Mouse (Mus musculus) adrenal gland, postnatal 10 days (tissue): ENCODE results near the gene Tubb1. TPM values are rescaled to one million over a fixed set of nuclear protein-coding genes. Genes with fewer than 3 reads are reported as not detected.

ENCODE experiments used
- DNase-seq: peaks from one replicate; pipeline ENCODE4 v3.0.0; 2021; ENCODE audit warnings: mixed read lengths
- long read RNA-seq, 2 experiments: library from polyadenylated mRNA; stranded (forward); transcript quantifications; one replicate each; pipeline ENCODE4 v2.0.0; 2021
- total RNA-seq, 2 experiments: library from RNA; stranded (reverse); gene quantifications; 2 replicates each; pipeline ENCODE4 v1.2.3; 2021

The Tubb1 gene
- 1 to 10 TPM; 1.0 to 1.3 TPM for total RNA-seq
- long read RNA-seq, experiment 1, partial matches to known transcripts = 0 of 1 reads
- long read RNA-seq, experiment 1, other reads (novel, unspliced or antisense) = 0 of 1 reads
- long read RNA-seq, experiment 2, partial matches to known transcripts = 0 of 1 reads
- long read RNA-seq, experiment 2, other reads (novel, unspliced or antisense) = 0 of 1 reads

DNA sequence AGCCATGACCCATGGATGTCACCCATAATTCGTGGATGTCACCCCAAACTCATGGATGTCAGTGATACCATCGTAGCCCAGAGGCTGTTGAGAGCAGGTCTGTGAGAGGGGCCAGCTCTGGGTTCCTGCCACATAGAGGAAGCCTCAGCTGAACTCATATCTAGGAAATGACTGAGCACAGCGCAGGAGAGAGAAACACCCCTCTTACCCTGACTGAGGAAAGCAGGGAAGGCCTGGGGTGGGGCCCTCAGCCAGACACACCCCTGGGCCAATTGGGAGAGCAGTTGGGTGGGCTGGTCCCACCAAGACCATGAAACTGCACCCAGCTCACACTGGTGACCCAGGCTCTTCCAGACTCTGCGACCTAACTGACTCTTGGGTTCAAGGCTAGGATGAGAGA lies at the start of gene Tubb1:
Gene Tubb1, plus strand, starts transcription at position 343 of the 400 bp plus-strand sequence.
- DNase-seq = no peak

DNA sequence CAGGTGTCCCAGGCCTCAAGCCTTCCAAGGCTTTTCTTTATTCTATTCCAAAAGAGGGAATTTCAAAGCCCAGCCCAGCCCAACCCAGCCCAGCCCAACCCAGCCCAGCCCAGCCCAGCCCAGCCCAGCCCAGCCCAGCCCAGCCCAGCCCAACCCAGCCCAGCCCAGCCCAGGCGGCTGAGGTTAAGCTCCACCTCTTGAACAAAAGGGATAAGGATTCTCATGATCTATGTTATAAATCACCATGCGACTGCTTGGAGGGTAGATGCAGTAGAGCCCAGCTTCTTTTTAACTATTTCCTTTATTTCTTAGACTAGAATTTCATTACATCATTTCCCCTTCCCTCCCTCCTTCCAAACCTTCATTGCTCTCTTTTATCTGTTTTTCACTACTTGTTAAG lies 40.3 kb upstream of the Tubb1 start:
- no peak for DNase-seq

DNA sequence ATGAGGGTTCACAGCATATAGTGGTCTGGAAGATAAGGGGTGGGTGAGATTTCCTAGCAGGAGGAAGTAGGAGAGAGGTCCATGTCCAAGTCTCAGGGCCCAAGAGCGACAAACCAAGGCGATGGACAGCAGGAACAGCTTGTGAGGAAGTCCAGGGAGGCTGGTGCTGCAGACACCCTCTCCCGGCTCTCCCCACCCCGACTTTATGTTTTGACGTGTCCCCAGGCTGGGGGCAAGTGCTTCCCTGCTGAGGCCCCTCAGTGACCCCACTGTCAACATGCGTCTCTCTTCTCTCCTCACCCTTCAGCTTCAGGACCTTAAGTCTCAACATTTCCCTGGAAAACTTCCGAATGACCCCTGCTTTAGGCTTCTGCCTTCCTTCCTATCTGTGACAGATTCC lies 37.4 kb upstream of the Tubb1 start:
- DNase-seq = no peak

DNA sequence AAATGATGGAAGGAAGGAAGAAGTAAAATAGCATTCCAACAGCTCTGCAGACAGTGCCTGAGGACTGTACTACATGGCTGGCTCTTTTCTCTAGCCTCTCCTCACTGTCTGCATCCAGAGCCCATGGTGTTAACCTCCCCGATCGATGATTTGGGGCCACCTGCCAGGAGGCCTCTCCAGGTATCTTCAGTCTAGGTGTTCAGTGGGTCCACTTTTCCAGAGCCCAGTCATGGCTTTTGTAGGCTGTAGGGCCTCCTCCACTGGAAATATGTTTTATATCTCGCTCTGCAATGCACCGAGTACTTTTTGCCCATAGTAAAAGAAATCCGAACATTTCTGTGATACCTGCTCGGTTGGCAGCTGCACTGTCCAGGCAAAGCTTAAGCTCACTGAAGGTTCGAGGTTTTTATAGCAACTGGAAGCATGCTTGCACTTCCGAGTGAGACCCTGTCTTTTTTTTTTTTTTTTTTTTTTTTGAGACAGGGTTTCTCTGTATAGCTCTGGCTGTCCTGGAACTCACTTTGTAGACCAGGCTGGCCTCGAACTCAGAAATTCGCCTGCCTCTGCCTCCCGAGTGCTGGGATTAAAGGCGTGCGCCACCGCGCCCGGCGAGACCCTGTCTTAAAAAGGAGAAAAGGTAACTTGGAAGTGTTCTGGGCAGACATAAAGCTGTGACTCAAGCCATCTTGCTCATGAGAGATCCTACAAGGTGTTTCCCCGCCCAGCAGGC lies 35.3 kb upstream of the Tubb1 start:
- no peak for DNase-seq

DNA sequence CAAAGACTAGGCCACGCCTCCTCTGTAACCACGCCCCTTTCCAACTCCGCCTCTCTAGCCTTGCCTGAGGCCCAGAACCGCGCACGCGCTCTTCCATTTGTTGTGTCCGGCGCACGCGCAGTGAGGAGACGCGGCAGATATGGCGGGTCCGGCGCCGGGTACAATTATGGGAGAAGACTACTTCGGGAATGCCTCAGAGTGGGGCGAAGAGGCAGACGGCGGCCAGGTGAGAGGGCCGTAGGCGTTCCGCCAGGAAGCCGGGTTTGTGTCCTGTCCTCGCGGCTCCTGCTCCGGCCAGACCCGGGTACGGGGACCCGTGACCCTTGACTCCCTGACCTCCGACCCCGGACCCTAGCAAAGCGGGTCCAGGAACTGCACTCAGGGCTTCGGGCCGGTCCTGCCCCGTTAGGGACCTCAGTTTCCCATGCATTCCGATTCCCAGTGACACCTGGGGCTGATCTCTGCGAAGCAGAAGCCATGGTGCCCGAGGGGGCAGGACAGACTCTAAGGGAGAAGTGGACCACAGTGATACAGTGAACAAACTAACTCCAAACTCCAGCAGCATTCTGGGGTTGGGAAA lies 34.7 kb upstream of the Tubb1 start, which contains the start of gene Nelfcd:
Gene Nelfcd, plus strand, starts transcription at position 74 of the 580 bp plus-strand sequence.
- DNase-seq = peak; percentile 96

DNA sequence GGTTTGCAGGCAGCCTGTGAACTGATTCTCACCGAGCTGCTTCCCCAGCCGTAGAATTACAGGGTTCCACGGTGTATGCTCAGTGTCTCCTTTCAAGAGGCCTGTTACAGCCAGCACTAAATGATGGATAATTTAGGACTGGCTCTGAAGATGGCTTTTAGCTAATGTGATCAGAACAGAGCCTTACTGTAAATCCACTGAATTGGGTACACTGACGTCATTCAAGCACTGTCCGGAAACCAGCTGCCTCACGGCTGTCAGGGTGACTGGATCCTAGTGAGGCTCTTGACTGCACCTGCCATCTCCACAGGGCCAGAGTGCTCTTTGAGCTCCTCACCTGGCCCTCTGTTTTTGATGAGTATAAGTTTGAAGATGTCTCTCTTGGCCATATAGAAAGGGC lies 29.4 kb upstream of the Tubb1 start:
- no peak for DNase-seq

DNA sequence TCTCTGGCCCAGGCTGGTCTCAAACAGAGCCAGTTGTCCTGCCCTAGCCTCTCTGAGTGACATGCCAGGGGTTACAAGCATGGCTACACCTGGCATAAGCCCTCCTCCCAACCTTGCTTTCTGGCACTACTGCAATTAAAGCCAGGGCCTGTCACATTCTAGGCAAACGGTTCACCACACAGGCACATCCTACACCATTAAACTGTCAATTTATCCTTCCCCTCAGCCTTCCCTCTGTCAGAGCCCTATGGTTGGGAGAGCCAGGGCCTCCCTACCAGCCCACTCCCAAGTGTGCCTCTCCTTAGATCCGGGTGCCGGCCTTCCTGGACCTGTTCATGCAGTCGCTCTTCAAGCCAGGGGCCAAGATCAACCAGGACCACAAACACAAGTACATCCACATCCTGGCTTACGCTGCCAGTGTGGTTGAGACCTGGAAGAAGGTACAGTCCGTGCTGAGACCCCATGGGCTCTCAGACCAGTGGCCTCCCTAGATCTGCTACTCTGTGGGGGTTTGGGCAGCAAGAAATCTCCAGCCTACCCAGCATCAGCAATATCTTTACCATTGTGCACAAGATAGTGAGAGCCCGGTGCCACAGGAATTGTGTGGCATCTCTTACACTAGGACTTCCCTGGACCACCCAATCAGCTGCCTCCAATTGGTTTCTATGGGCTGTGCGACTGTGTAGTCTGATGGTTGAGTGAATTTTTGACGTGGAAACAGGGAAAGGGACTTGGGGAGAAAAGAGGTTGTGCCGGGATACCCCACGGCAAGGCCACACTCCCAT lies 26.0 kb upstream of the Tubb1 start:
- DNase-seq = no peak

DNA sequence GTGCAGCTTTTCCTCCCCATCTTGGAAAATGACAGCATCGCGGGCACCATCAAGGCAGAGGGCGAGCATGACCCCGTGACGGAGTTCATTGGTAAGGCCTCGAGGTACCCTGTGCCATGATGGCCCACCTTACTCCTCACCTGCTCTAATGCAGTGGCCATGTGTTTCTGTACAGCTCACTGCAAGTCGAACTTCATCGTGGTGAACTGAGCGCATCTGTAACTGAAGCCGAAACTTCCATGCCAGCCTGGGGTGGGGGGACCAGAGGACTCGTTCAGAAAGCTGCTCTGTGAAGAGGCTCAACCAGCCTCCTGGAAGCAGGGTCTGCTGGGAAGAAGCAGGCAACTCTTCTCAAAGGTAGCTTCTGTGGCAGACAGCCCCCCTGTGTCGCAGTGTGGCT lies 23.6 kb upstream of the Tubb1 start:
- DNase-seq = no peak

DNA sequence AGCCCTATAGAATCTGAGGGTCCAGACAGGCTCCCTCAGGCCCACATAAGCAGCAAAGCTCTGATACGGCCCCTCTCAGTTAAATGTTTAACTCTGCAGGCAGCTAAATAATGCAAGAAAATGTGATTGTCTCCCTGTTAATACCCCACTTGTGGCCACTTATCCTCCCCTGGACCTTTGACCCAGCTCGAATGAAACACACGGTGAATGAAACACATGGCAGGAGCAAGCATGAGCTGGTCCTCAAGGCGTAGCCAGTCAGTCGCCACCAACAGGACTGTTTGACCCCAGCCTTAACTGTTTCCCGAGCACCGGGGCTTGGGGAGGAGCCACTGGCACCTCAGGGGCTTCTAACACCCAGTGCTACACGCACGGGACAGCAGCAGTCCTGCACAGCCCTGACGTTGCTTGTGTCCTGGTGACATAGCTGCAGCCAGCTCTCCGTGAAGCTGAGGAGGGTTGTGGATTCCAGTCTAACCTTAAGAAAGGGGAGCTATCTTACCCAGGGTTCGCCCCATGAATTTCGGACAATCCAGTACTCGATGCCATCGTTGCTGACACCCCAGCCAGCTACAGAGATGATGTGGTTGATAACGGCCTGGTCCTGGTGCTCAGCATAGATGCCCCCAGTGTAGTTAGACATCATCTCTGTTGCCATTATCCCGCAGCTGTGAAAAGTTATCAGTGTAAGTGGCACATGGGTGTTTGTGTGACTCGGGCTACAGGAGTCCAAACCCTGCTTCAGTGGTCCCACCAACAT lies 22.2 kb upstream of the Tubb1 start:
- no peak for DNase-seq

DNA sequence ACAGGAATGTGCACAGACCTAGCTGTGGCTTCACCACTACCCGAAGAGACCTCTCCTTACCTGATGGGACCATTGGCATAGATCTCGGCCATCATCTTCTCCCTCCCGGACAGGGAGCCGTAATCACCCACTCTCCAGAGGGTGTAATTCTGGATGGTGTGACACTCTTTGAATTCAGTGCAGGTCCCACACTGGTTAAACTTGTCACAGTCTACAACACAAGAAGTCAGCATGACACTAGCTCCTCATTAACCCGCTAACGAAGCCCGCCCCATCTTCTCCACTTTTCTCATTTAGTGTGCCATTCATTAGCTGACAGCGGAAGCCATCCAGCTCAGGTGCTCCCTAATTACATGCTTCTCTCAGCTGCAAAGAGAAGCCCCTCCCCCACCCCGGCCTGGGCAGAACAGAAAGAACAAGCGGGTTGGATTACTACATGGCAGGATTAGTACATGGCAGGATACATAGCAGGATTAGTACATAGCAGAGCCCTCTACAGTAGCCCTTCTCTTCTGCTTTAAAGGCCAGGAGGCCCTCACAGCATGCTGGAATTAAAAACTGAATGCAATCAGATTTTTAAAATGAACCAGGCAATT lies 21.4 kb upstream of the Tubb1 start:
- no peak for DNase-seq

DNA sequence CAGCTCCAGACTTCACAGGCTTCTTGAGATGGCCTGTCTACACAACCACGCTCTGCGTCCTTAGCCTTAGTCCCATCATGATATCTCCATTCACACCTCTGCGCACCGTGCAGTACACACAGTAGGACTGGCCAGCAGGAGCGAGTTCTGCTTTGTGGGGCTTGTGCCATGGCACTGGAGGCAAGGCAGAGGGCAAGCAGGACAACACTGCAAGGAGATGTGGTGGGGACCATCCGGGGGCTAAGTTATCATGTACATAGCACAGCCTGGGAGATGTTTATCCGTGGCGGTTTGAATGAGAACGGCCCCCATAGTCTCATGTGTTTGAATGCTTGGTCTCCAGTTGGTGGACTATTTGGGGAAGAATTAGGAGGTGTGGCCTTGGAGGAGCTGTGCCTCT lies 15.6 kb upstream of the Tubb1 start:
- DNase-seq = no peak

DNA sequence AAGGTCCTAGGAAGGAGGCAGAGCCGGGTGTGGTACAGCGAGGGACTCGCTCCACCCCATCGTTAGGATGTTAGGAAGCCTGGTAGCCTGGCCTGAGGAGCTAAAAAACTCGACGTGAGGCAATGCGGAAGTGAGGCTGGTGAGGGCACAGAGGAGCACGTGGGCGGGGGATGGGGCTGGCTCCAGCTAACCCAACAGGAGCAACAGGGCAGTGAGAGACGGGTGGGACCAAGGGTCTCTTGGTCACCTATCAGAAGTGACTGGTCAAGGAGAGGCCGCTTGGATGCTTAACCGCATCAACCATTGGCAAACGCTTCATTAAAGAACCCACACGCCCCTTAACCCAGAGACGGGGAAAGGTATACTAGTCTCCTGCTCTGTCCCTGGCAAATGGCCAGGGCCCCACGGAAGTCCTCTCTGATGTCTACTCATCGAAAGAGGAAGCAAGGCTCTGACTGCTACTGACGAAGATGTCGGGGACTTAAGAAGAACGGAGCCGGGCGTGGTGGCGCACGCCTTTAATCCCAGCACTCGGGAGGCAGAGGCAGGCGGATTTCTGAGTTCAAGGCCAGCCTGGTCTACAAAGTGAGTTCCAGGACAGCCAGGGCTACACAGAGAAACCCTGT lies 14.3 kb upstream of the Tubb1 start:
- no peak for DNase-seq

DNA sequence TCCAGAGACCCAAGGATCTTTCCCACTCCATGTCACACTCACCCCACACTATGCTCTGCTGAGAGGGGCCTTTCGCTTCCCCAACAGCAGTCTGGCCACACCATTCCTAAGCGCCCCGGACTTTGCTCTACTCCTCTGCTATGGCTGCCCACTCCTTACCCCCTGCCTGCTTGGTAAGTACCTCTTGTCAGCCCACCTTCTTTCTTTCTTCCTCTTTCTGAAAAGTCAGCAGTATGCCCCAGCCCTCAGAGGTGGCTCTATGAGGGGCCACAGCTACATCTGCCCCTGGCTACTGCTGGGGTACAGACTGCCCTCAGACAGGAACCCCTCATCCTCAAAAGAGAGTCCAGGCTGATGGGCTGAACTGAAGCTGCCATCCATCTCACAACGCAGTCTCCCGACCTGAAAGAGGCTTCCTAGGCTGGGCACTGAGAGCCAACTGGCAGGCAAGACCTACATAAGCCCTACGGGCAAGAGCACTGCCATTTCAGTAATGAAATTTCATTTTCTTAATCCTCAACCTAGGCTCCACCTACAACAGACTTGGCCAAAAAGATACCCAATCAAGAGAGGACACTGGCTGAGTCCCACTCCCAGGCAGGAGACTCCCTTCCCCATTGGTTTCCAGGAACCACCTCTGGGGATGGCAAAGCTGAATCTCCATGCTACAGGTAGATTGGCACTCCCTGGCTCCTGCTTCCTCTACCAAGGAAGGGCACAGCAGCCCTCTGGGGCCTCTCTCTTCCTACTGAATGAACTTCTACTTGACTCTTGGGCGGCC lies 13.4 kb upstream of the Tubb1 start:
- no peak for DNase-seq

DNA sequence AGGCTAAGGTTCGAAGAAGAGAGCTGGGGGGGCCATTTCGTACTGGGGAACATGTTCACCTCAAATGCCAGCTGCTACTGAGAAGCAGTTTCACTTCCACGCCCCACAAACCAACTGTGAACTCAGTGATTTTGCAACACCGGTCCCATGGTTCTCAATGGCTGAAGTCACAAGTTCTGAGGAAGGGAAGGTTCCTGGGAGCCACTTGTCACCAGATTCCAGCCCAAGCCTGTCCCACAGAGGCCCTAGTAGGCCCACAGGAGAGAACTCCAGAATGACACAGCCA lies 12.9 kb upstream of the Tubb1 start:
- peak; percentile 40 for DNase-seq

DNA sequence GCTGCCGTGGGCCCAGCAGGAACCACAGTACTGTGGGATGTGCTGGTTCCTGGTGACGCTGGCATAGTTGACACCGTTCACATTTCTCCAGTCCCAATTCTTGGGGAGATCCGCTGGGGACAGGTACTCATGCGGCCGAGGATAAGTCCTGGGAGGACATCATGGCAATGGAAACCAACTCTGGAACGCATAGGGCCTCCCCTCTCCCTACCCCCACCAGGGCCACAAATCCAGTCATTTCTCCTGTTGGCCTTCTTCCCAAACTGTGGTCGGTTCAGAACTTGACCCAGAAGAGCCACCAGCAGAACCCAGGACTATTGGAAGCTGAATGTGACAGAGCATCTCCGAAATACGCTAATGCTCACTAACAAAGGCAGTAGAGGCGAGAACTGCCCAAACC lies 12.3 kb upstream of the Tubb1 start:
- DNase-seq = no peak

DNA sequence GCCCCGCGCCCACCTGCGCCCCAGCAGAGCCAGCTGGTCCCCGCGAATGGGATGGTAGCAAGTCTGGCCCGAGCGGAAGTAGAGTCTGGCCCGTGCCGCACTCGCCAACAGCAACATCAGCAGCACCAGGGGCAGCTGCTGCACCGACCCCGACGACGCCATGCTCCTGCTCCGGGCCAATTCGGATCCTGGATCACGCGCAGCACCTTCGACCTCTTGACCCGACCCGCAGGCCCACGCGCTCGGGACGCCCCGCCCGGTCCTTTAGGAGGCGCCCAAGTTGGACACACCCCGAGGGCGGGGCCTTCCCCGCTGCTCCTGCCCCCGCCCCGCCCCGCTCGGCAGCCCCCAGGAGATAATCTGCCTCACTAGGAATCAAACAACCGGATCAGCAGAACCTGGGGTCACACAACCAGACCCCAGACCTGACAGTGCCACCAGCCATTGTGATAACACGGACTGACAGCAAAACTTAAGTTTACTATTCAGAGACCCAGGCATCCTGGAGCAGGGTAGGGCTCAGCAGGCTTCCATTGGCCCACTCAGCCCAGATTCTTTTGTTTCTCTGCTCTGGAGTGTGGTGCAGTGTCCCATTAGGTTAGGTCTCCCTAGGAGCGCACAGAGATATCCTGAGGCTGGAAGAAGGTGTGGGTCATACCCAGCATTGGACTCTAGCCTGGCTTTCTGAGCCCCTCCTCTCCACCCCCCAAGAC lies 11.6 kb upstream of the Tubb1 start, which contains the start of gene Ctsz:
Gene Ctsz, minus strand, starts transcription at position 303 of the 713 bp plus-strand sequence.
- peak; percentile 85 for DNase-seq

DNA sequence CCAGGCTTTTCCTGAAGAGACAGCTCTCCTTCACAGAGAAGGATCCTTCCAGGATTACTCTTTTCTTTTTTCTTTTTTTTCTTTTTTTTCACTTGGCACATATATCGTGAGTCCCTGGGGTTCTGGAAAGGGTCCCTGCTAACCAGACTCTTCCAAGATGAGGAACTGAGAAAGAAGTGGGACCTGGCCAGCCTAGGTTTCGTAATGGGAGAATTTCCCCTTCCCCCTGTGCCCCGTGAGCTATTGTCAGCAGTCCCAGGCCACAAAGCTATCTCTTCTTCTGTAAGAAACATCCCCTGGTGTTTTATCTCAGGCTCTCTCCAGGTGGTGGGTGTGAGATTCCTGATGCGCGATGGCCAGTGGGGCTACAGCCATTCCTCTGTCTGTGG lies 11.1 kb upstream of the Tubb1 start:
- no peak for DNase-seq

DNA sequence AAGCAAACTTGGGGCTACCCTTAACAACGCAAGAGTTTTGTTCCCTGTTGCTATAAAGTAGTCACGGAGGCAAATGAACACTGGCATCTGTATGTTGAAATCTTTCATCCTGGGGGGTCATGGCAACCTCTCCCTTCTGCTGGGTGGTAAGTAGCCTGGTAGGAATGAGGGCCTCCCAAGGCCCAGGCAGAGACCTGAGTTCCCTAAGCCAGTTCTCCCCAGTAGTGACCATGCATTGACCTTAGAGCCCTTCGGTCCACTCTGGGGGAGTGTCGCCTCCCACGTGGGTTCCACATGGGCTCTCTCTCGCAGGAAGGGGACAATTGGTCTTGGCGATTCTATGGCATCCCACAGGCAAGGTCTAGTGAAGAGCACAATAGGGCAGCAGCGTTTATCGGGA lies 10.5 kb upstream of the Tubb1 start:
- DNase-seq = no peak

DNA sequence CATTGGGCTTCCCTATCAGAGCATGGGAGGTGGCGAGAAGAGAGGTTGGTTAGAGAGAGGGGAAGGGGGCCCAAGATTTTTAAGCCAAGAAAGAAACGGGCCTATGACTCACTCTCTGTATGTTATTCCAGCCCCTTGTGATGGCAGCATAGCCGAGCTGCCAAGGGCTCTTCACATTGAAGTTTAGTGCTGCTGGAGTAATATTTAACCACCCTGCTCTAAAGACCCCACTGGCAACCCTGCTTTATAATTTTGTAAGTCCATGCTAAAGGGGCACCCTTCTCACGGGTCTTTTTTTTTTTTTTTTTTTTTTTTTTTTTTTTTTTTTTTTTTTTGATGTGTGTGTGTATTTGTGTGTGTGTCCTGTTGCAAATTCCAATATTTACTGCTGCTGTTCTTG lies 8.6 kb upstream of the Tubb1 start:
- DNase-seq = no peak

DNA sequence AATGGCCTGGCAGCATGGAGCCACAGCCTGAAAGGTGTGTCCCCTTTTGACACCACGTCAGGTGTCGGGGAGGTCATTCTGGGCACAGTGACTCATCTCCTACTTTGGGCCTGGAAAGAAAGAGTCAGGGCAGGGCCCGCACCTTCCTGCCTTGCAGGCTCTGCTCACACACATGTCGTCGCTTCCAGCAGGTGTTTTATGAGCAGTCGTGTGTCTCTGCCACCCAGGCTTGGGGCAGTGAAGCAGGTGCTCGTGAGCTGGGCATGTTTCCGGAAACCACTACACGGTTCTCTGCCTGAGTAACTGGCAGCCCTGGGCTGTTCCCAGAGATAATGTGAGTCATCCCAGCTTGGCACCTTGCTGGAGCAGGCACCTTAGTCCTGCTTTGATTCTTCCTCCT lies 8.0 kb upstream of the Tubb1 start:
- peak; percentile 31 for DNase-seq
